Mouse (Mus musculus) brain, embryonic 14.5 days (tissue): ENCODE measurements at regions not wholly inside any gene's neighbourhood (a gene's known extent, or its start where the extent isn't known, plus 50 kb on each side); places are given as distances from the start of the nearest gene placed in this dataset.

ENCODE experiments used
- CTCF ChIP-seq: fragments of 200-500 bp; IDR thresholded peaks from 2 replicates; pipeline ENCODE4 v1.5.1; 2012; ENCODE audit warnings: inconsistent platforms, mild to moderate bottlenecking, moderate library complexity, borderline replicate concordance; ENCODE audit not compliant: insufficient read depth, insufficient read length; ENCODE audit errors: extremely low read depth
- POLR2A ChIP-seq: fragments of 200-500 bp; IDR thresholded peaks from 2 replicates; pipeline ENCODE4 v1.6.1; 2012; ENCODE audit warnings: mild to moderate bottlenecking, inconsistent platforms, borderline replicate concordance; ENCODE audit not compliant: poor library complexity, insufficient read depth, insufficient read length, severe bottlenecking; ENCODE audit errors: extremely low read depth

- TF ChIP-seq CTCF = no peak
- TF ChIP-seq POLR2A = no peak
Observed at GRCm38 (mm10) chr9:43480826-43481591, 170.4 kb downstream of the Trim29 start.
